Mouse (Mus musculus) kidney, postnatal 14 days (tissue): ENCODE measurements around the gene Rnft2.

Experiments used
- DNase-seq: peaks from one replicate; pipeline ENCODE4 v3.0.0; 2022; ENCODE audit warnings: mixed read lengths

Rnft2 gene

DNA sequence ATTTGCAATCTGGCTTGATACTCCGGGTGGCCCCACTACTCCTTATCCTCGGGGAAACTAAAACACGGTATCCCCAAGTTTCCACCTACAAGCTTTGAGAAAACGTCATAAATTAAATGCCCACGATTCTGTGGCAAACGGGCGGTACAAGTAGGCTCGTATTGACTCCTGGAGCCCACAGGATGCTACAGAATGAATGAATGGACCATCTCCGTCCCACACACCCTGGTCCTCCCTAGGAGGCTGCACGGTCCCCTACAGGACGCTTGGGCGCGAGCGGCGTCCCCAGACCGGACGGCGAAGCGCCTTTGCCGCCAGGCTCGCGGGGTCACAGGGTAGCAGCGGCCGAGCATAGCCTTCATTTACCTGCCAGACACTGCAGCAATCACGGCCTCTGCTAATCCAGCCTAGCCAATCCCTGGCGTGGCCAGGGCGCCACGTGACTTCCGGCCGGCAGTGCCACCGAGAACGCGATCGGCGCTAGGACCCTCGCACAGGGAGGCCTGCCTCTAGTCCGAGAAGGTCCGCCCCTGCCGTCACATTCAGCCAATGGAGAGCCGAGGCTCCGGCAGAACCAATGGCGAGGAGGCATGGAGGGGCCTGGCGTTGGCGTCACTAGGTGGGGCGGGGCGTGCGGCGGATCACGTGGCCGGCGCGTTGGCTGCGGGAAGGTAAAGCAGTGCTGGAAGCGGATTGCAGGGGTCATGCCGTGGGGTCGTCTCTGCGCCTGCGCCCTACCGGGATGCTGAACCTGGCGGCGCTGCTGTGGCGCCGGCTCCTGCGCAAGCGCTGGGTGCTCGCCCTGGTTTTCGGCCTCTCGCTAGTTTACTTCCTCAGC is at the start of gene Rnft2, which contains the start of gene 2410131K14Rik:
Gene Rnft2, minus strand, starts transcription at position 511 of the 838 bp plus-strand sequence.
Gene 2410131K14Rik, plus strand, starts transcription at position 622 of the 838 bp plus-strand sequence.
- peak; percentile 100 for DNase-seq

DNA sequence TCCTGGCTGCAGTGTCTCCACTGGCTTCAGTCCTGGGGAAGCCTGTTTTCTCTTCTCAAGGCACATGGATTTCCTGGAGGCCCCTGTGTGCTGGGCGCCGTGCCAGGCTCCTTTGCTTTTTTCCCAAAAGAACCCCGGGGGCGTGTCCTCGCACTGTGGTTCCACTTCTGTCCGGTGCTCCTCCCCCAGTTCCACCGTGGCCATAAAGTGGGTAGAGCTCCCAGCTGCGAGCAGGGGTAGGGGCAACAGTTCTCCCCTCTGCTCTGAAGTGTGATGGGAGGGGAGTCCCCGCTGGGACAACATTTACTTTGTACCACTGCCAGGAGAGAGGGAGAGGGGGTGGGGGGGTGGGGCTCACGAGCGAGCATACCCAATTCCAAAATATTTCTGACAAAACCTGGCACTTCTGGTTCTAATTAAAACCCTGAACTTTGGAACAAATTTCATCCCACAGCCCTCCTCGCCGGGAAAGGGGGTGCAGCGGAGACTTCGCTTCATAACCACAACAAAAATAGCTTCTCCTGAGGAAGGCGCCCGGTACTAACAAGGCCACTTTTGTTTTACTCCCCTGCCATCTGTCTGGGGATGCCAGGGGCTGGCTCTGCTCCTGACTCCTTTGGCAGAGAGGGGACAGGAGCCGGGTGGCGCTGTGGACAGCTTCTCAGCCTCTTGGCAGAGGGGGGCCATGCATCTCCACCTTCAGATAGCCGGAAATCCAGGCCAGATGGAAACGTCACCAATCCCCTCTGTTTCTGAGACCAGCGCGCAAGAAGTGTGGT is 49.4 kb upstream of the Rnft2 start:
- peak; percentile 94 for DNase-seq

DNA sequence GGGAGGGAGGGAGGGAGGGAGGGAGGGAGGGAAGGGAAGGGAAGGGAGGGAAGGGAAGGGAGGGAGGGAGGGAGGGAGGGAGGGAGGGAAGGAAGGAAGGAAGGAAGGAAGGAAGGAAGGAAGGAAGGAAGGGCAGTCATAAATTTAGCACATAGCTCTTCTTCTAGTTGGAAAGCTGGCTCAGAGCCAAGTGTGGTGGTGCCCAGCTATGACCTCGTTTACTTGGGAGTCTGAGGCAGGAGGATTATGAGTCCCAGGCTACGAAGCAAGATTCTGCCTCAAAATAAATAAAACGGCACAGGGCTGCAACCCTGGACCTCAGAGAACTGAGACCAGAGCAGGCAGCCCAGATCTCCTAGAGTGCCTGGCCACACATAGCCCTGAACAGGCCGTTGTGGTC is 47.6 kb upstream of the Rnft2 start:
- DNase-seq: no peak

DNA sequence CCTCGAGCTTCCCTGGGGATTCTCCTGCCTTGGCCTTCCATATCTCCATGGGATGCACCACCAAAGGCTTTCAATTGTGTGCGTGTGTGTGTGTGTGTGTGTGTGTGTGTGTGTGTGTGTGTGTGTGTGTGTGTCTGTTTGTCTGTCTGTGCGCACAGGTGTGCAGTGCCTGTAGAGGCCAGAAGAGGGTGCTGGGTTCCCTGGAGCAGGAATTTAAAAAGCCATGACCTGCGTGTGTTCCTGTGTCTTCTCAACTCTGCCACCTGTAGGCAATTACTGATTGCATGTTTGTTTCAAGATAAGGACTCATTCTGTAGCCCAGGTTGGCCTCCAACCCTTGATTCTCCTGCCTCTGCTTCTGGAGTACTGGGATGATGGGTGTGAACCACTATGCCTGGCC is 46.5 kb upstream of the Rnft2 start:
- DNase-seq: no peak

DNA sequence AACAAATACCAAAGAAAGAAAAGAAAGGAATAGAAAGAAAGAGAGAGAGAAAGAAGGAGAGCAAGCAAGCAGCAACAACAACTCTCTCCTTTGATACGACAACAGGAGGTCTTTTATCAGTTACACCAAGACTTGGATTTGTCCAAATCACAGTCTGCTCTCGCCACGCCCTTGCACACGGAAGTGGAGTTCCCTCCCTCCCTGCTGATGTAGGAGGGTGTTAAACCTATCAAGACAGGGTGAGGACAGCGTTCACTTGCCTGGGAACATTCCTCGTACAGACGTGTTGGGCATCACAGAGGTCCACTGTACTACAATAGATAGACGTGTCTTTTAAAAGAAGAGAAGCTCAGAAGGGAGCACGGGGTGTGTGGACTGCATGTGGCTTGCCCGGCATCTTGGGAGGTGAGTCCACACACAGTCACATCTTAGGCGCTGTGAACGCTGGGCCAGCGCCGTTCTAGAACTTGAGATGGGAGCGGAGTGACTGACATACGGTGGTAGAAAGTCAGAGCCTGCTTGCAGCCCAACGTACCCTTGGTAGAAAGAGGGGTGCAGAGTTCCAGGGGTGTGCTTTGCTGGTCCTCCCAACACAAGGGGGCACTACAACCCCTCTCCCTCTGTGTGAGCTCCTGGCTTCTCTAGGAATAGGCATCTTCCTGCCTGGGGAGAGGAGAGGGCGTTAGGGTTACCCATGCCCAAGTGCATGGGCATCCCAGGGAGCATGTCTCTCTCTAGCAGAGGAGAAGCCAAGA is 33.0 kb upstream of the Rnft2 start:
- no peak for DNase-seq

DNA sequence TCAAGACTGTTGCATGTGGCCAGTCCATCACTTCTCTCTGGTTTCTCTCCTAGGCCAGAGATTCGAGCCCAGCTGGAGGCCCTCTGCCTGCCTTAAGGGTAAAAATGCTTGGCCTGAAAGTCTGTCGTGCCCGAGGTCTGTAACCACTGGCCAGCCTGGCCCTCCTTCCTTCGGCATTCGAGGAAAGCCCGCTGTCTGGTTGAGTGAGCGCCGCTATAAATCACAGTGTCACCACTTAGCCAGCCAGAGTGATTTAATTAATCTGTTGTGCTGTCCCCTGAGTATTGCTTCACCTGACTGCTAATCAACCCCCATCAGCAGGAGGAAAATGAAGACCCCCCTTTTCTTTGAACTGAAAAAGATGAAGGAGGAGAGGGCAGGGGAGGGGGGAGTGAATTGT is 31.8 kb upstream of the Rnft2 start:
- no peak for DNase-seq

DNA sequence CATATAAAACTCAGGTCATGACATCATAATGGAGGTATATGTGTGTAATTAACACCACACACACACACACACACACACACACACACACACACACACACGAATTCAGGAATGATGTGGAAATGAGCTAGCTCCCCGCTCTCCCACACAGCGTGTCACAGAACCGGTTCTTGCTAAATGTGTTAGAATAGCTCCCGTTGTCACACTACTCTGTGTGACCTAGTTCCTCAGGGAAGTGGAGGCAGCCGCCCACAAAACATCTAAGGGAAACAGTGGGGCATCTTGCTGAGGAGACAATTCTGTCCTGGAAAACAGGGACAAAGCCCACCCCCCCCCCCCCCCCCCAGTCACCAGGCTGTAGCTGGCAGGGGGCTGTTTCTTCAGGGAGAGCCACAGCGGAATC is 31.4 kb upstream of the Rnft2 start:
- DNase-seq: no peak

DNA sequence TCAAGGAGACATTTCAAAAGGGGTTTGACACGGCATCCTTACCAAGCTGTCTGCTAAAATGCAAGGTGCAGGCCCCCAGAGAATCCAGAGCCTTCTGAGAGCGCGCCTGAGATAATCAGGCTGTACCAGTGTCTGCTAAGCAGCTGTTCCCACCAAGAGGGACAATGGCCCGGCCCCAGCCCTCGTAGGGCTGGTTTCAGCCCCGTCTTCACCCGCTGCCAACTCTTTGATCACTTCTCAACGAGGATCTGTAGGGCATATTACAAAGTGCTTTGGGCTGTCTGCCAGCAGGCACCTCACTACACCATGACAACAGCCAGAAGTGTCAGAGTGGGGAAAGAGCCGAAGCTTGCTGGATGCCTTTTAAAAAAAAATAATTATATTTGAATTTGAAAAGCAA is 29.6 kb upstream of the Rnft2 start:
- no peak for DNase-seq

DNA sequence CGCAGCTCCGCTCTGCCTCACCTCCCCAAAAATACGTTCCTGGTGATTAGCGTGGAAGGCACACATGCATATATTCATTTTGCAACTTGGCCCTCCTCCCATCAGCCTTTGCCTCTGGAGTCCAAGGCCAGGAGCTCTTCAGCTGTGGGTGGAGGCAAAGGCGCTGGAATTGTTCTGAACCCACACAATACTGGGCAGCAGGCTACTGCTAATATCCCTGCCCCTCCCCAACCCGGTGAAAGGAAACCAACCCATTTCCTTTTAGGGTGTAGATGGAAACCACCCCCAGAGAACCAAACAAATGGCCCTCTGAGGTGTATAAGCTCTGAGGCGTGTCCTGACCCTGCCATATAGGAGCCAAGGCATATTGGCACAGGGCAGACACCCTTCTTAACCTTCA is 28.5 kb upstream of the Rnft2 start:
- DNase-seq: peak; percentile 16

DNA sequence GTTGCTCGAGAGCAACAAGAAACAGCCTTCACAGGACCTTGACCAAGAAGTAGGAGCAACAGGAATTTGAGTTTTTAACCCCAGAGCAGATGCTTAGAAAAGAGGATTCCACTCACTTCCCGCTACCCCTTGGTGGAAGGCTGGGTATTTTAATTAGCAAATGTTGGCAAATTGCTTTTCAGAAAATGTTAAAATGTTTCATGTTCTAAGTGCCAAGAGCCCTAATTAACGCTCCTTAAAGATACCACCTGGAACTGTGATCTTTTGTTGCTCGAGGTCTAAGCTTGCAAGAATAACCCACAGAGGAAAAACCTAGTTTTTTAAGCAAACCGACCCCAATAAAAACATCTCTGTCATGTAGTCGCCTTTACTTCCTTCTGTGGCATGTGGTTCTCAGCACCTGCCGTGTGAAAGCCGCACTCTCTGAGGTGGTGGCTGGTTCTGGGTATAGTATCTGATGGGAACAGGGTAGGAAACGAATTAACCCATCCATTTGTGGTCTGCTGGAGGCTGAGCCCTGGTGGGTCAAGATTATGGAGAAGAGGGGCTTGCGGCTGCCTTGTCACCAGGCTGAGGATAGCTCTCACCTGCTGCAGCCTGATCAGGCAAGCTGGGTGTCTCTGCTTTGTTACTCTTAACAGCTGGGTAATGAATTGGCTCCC is 26.7 kb upstream of the Rnft2 start:
- no peak for DNase-seq

DNA sequence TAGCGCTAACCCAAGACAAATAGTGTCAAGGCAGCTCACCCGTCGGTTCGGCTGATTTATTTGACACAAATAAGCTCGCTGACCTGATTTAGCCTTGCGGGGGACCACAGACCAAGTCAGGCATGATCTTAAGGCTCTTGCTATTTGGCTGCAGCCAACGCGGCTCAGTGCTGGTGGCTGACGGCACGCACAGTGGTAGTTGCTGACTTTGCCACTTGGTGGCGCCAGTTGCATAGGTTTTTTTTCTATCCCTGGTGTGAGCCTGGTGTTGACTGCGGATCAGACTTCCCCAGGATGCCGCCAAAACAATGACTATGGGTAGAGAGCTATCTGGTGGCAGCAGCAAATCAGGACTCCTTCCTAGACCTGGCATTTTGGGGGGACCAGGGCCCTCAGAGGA is 24.1 kb upstream of the Rnft2 start:
- DNase-seq: peak; percentile 90

DNA sequence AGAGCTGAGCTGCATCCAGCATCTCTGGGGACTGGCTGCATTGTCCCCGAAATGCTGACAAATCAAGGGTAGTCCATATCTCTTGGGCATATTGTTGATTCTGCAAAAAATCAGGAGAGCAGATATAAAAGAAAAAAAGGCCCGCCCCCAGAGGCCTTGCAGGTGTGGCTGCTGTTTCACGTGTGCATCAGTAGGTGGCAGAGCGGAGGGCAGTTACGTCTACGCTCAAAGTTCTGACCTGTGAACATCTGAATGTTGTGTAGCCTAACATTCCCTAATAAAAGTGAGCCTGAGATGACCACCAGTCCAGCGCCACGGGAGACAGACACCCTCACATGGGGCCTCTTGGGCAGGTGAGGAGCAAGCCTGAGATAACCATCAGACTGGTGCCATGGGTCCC is 21.4 kb upstream of the Rnft2 start:
- DNase-seq: no peak

DNA sequence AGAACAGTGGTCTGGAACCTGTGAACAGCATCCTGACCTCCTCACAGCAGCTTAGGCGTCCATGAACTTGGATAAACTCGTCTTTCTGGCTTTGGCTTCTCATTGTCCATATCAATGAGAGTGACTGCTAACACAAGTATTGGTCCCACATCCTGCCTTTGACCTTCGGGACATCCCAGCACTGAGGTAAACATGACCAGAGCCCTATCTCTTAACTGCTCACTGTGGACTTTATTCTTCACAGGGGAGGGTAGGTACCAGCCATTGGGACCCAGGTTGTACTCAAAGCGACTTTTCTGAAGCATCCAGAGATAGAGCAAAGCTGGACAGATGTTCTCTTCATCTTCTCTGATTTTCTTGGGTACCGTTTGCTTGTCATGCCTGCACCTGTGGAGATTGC is 20.4 kb upstream of the Rnft2 start:
- no peak for DNase-seq

DNA sequence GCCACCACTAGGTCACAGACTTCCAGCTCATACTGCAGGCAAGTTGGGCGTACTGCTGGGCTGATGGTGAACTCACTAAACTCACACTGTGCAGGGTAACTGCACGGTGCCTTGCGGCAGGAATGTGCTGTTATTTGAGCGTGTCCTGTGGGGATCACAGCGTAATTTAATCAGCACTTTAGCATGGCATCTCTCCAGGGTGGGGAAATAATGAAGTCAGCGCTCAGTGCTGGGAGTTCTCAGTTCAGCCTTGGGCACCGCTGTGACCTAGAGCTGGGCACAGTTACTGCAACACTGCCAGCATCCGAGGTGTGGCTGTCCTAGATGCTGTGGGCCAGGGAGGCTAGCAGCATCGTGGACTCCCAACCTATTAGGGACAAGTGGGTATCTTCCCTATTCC is 19.4 kb upstream of the Rnft2 start:
- no peak for DNase-seq

DNA sequence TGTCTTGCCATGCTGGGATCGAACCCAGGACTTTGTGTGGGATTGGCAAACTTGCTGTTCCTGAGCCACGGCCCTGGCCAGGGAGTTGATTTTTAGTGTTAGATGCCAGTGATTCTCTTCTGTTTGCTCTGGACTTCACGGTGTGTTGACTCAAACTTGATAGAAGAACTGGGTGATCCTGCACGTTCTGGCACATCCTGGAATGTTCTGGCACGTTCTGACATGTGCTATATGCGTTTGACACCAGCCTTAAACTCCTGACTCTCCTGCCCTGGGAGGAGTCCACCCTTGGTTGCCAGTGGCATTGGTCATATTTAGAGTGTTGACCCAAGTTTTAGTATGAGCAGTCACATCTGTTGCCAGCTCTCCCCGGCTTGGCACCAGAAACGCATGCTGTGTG is 17.5 kb upstream of the Rnft2 start:
- no peak for DNase-seq

DNA sequence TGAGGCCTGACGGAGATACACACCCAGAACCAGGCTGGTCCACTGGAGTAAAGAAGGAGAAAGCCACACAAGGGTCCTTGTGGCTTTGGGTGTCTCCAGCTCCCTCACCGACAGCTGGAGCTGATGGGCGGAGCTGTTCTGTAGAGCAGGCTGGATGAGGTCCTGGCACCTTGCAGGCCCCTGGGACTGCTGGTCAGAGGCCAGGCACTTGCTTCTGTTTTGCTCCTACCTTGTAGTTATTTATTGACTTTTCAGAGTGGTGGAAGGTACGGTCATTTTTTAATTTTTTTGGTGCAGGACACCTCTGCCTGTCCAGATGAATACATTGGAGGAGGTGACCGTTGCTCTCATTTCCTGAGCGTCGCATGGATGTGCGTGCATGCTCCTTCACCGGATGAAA is 16.3 kb upstream of the Rnft2 start:
- peak; percentile 62 for DNase-seq

DNA sequence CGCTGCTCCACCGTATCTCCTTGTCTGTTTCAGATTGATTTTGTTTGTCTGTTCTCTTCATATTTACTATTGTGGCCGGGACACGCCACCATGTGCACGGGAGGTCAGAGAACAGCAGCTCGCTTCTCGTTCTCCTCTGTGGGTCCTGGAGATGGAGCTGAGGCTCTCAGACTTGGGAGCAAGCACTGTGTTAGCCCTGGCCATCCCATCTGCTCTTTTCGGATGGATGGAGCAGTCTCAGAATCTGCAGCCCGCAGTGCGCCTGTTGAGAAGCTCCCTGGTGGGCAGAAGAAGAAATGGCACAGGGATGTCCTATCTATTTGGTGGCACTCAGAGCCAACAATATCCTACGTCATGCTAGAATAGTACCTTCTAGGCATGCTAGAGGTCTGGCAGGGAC is 15.7 kb upstream of the Rnft2 start:
- DNase-seq: no peak

DNA sequence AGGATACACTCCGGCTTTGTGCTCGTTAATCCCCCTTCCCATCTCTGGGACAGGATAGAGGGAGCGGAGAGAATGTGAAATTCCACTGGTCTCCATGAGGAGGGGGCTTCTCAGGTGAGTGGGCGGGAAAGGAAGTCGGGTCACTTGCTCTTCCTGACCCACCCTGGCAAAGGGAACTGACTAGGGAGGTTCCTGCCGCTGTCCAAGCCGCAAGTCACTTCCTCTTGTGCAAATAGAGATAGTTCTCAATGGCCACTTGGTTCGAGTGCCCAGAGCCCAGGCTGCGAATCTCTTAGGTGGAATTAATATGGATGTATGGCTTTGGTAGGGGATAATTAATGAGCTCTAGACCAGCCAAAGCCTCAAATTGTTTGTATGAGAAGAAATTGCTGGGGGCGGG is 15.1 kb upstream of the Rnft2 start:
- no peak for DNase-seq

DNA sequence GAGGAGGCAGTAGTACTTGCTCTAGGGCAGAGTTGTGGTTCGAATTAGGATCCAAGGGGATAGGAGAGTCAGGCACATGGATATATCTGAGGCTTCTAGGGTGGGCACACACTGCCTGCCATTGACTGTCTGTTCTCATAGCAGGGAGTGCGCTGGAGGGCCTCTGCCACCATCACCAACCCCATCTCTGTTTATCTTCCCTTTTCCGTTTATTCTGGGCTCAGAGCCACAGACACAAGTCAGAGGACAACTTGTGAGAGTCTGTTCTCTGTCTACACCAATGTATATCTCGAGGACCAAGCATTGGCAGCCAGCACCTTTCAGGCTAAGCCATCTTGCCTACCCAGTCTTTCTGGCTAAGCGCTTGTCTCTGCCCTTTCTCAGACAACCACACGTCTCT is 14.7 kb upstream of the Rnft2 start:
- no peak for DNase-seq

DNA sequence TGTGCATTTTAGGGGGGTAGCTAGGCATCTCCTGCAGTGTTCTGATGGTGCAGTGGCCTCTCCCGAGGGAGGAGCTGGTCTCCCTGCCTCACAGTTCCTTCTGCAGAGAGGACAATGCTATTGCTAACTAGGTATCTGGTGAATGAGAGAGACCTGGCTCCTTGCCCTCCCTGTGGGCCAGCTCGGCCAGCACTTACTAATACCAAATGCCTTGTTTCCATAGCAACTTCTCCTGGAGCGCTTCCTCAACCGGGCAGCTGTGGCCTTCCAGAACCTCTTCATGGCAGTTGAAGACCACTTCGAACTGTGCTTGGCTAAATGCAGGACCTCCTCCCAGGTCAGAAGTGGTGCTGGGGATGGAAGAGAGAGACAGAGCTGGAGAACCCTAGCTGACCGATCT is 14.2 kb upstream of the Rnft2 start:
- DNase-seq: no peak

DNA sequence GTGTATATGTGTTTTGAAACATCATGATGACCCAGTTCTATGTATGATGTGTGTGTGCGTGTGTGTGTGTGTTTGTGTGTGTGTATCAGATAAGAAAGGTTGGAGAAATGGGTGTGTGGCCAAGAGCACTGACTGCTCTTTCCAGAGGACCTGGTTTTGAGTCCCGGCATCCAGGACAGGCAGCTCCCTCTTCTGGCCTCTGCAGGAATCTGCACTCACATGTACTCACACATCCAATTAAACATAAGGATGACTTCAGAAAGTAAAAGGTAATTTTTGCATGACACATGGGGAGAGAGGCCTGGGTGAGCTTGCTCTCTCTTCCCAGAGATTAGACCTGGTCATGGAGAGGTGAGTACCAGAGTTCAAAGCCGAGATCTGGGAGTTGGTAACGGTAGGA is 12.1 kb upstream of the Rnft2 start:
- no peak for DNase-seq

DNA sequence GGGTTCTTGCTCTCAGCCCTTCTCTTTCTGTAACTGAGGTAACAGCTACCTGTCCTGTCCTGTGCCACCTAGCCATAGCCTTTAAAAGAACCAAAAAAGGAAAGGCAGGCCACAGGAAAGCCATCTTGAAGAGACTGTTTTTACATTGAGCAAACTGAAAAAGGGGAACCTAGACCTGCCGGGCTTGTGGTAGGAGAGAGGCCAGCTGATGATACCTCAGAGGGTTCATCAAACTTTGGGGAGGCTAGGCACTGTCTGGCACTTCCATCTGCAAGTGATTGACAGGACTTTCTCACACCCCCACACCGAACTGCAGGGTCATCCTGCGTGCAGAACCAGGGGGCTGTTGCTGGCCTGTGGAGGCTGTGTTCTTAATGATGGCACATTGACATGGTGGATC is 8.6 kb upstream of the Rnft2 start:
- no peak for DNase-seq

DNA sequence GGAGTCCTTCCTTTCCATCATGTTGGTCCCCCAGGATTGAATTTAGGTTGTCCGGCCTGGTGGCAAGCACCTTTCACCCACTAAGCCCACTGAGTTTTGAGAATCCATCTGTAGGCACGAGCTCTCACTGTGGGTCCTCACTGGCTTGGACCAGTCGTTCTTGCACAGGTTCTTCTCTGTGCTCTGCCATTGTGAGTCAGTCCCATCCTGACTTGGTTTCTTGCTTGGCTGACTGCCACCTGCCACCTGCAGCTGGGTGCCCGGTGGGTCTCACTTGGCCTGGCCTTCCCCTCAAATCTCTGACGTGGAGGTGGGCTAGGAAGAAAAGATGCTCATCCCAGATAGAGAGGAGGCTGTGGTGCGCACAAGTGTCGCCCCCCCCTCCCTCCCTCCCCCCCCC is 6.1 kb upstream of the Rnft2 start:
- no peak for DNase-seq
